Mouse (Mus musculus): ENCODE data around the gene Gm45717. TPM values are rescaled to one million over a fixed set of nuclear protein-coding genes. Genes with fewer than 3 reads are reported as not detected.

Gene Gm45717
- polyA plus RNA-seq, 1 experiment from 2014 or later: not detected

DNA sequence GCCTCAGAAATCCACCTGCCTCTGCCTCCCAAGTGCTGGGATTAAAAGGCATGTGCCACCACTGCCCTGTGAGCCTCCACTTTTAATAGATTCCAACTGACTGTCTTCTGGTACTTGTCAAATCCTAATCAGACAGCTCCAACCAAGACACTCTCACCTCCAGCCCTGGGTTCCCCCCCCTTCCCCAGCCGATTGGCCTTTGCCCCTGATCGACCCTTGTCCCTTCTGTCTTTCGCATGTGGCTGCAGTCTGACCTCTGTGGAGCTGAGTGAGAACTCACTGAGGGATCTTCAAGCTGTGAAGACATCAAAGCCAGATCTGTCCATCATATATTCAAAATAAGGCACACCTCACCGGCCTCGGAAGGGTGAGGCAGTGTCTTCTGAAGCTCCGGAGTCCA lies 28.6 kb downstream of the Gm45717 start:
- peaks cover 24% of the 10 kb centered on the region for H3K27me3 ChIP-seq (ENCODE audit: control insufficient read depth, insufficient read depth, low read length)
- no peak overlapping the region for H3K4me2 ChIP-seq (replicated peaks; ENCODE audit: low read depth, low read length)
- H3K27ac ChIP-seq (ENCODE audit: low read length): no peak overlapping the region
- H3K36me3 ChIP-seq (ENCODE audit: control insufficient read depth, insufficient read depth, low read length): no peaks in the 10 kb centered on the region
- H3K4me3 ChIP-seq (ENCODE audit: low read depth, low read length): no peak overlapping the region
- ATAC-seq (ENCODE audit: insufficient number of reproducible peaks, insufficient read depth, low FRiP score, low read depth): no peak
- H3K4me1 ChIP-seq (ENCODE audit: control insufficient read depth, insufficient read depth, low read length): peaks cover 9% of the 10 kb centered on the region; the same call in 1 of the 2 replicates
- H3K9ac ChIP-seq (replicated peaks; ENCODE audit: low read depth, low read length): no peak overlapping the region
- 79% methylated on average over 6 of the region's 6 CpGs for WGBS
- H3K9me3 ChIP-seq (ENCODE audit: control insufficient read depth, low read depth, low read length): no peaks in the 10 kb centered on the region

DNA sequence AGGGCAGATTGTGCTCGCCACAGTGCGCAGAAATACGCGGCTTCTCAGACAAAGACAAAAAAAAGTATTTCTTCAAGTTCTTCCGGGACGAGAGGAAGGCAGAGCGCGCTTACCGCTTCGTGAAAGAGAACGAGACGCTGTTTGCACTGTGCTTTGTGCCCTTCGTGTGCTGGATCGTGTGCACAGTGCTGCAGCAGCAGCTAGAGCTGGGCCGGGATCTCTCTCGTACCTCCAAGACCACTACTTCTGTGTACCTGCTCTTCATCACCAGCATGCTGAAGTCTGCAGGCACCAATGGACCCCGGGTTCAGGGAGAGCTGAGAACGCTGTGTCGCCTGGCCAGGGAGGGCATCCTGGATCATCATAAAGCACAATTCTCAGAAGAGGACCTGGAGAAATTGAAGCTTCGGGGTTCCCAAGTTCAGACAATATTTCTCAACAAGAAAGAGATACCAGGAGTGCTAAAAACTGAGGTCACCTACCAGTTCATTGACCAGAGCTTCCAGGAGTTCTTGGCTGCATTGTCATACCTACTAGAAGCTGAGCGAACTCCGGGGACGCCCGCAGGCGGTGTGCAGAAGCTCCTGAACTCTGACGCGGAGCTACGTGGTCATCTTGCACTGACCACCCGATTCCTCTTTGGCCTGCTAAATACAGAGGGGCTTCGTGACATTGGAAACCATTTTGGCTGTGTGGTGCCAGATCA lies 32.5 kb downstream of the Gm45717 start:
- 26% methylated on average over 30 of the region's 30 CpGs for WGBS
- Histone ChIP-seq H3K4me1 (ENCODE audit: control insufficient read depth, insufficient read depth, low read length) (peaks cover 10% of the 10 kb centered on the region; the same call in 1 of the 2 replicates), H3K36me3 (ENCODE audit: control insufficient read depth, insufficient read depth, low read length) (no peaks in the 10 kb centered on the region), H3K4me3 (ENCODE audit: low read depth, low read length) (peak overlapping the region; percentile 28), H3K27ac (ENCODE audit: low read length) (no peak overlapping the region), H3K9me3 (ENCODE audit: control insufficient read depth, low read depth, low read length) (no peaks in the 10 kb centered on the region), H3K27me3 (ENCODE audit: control insufficient read depth, insufficient read depth, low read length) (peaks cover 36% of the 10 kb centered on the region), H3K4me2 (replicated peaks; ENCODE audit: low read depth, low read length) (peak overlapping the region; percentile 56), H3K9ac (replicated peaks; ENCODE audit: low read depth, low read length) (no peak overlapping the region; the same call in 1 of the 2 replicates)
- no peak for ATAC-seq (ENCODE audit: insufficient number of reproducible peaks, insufficient read depth, low FRiP score, low read depth)

DNA sequence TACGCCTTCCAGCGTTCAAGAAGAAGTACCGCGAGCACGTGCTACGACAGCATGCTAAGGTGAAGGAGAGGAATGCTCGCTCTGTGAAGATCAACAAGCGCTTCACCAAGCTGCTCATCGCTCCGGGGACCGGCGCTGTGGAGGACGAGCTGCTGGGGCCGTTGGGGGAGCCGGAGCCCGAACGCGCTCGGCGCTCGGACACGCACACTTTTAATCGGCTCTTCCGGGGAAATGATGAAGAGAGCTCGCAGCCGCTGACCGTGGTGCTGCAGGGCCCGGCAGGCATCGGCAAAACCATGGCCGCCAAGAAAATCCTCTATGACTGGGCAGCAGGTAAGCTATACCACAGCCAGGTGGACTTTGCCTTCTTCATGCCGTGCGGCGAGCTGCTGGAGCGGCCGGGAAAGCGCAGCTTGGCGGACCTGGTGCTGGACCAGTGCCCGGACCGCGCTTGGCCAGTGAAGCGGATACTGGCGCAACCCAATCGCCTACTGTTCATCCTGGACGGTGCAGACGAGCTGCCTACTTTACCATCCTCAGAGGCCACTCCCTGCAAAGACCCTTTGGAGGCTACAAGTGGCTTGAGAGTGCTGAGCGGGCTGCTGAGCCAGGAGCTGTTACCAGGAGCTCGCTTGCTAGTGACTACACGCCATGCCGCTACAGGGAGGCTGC lies 33.2 kb downstream of the Gm45717 start:
- peak overlapping the region; percentile 56 for H3K4me2 ChIP-seq (replicated peaks; ENCODE audit: low read depth, low read length)
- H3K4me1 ChIP-seq (ENCODE audit: control insufficient read depth, insufficient read depth, low read length): peaks cover 10% of the 10 kb centered on the region; the same call in 1 of the 2 replicates
- H3K9me3 ChIP-seq (ENCODE audit: control insufficient read depth, low read depth, low read length): no peaks in the 10 kb centered on the region
- H3K4me3 ChIP-seq (ENCODE audit: low read depth, low read length): peak overlapping the region; percentile 28
- H3K27ac ChIP-seq (ENCODE audit: low read length): no peak overlapping the region
- peak; percentile 31; the same call in 1 of the 2 replicates for ATAC-seq (ENCODE audit: insufficient number of reproducible peaks, insufficient read depth, low FRiP score, low read depth)
- no peaks in the 10 kb centered on the region for H3K36me3 ChIP-seq (ENCODE audit: control insufficient read depth, insufficient read depth, low read length)
- no peak overlapping the region for H3K9ac ChIP-seq (replicated peaks; ENCODE audit: low read depth, low read length)
- under 1% methylated on average over 49 of the region's 49 CpGs for WGBS
- H3K27me3 ChIP-seq (ENCODE audit: control insufficient read depth, insufficient read depth, low read length): peaks cover 36% of the 10 kb centered on the region

DNA sequence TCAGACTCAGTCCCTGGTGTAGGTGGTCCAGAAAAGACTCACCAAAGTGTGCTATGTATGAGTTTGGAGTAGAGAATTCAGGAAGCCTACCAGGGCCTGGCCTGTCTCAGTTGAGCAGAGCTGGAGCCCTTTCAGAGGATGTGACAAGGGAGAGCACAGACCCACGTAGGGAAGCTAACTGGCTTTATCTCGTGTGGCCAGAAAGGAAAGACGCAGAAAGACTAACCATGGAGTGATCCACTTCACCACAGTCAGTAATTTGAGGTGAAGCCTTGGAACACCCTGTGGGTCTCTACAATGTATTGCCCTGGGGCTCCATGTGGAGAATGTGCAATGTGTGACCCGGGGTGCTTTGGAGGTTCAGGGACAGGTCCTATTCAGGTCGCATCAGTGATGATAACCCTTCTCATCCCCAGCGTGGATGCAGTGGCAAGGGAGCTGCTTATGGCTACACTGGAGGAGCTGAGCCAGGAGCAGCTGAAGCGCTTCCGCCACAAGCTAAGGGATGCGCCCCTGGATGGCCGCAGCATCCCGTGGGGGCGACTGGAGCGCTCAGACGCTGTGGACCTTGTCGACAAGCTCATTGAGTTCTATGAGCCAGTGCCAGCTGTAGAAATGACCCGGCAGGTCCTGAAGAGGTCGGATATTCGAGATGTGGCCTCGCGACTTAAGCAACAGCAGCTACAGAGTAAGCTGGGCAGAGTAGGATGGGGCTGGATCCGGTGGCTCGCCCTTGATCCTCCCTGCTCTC lies 34.3 kb downstream of the Gm45717 start:
- H3K4me1 ChIP-seq (ENCODE audit: control insufficient read depth, insufficient read depth, low read length): peaks cover 10% of the 10 kb centered on the region; the same call in 1 of the 2 replicates
- no peaks in the 10 kb centered on the region for H3K36me3 ChIP-seq (ENCODE audit: control insufficient read depth, insufficient read depth, low read length)
- H3K4me3 ChIP-seq (ENCODE audit: low read depth, low read length): no peak overlapping the region
- no peaks in the 10 kb centered on the region for H3K9me3 ChIP-seq (ENCODE audit: control insufficient read depth, low read depth, low read length)
- H3K27ac ChIP-seq (ENCODE audit: low read length): no peak overlapping the region
- H3K4me2 ChIP-seq (replicated peaks; ENCODE audit: low read depth, low read length): no peak overlapping the region
- H3K27me3 ChIP-seq (ENCODE audit: control insufficient read depth, insufficient read depth, low read length): peaks cover 36% of the 10 kb centered on the region
- no peak for ATAC-seq (ENCODE audit: insufficient number of reproducible peaks, insufficient read depth, low FRiP score, low read depth)
- 30% methylated on average over 22 of the region's 22 CpGs for WGBS
- H3K9ac ChIP-seq (replicated peaks; ENCODE audit: low read depth, low read length): no peak overlapping the region

DNA sequence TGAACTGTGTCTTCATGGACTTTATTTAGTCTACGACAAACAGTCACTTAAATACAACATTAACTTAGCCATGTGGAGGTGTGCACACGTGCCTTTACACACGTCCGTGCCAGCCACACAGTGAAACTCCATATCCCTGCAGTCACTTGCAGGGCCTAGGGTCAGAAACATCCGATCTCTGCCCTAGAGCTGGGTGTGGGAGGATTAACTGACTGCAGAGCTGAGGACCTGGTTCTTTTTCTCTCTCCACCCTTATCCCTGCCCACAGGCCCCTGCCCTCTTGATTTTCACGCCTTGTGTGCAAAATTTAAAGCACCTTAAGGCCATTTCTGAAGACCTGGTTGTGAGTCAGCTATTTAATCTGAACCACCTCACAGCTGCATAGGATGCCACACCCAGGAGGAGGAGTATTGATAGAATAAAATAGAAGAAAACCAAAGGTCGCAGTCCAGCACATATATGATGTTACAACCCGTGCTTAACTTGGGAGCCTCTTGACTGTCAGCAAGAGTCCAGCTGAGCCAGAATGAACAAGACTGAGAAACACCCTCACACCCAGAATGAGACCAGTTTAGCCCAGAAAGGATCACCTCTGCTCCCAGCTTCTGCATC lies 35.2 kb downstream of the Gm45717 start, which contains the start of gene Nlrp6:
TSS of gene Nlrp6 (plus strand) at position 485 of the 612 bp plus-strand sequence.
- no peak within 1 kb of the TSS for H3K4me2 ChIP-seq (replicated peaks; ENCODE audit: low read depth, low read length)
- no peak within 1 kb of the TSS for H3K9ac ChIP-seq (replicated peaks; ENCODE audit: low read depth, low read length)
- 67% methylated on average over 8 of the region's 8 CpGs for whole genome bisulfite sequencing
- peaks cover 10% of the 10 kb centered on the region; the same call in 1 of the 2 replicates for H3K4me1 ChIP-seq (ENCODE audit: control insufficient read depth, insufficient read depth, low read length)
- H3K27ac ChIP-seq (ENCODE audit: low read length): no peak within 1 kb of the TSS
- no peaks in the 10 kb centered on the region for H3K36me3 ChIP-seq (ENCODE audit: control insufficient read depth, insufficient read depth, low read length)
- no peaks in the 10 kb centered on the region for H3K9me3 ChIP-seq (ENCODE audit: control insufficient read depth, low read depth, low read length)
- no peak for ATAC-seq (ENCODE audit: insufficient number of reproducible peaks, insufficient read depth, low FRiP score, low read depth)
- H3K4me3 ChIP-seq (ENCODE audit: low read depth, low read length): no peak within 1 kb of the TSS
- H3K27me3 ChIP-seq (ENCODE audit: control insufficient read depth, insufficient read depth, low read length): peaks cover 36% of the 10 kb centered on the region

DNA sequence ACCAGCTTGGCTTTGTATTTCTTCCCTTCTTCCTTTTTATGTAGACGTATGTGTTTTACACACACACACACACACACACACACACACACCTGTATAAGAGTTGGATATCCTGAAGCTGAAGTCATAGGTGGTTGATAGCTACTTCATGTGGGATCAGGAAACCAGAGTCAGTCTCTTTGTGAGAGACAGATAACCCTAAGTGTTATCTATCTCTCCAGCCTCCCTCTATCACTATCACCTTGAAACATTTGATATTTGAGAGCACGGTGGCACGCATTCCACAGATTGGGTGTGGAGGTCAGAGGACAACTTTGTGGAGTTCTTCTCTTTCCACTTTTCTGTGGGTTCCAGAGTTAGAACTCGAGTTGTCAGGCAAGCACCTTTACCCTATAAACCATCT lies 35.8 kb downstream of the Gm45717 start:
- no peaks in the 10 kb centered on the region for H3K36me3 ChIP-seq (ENCODE audit: control insufficient read depth, insufficient read depth, low read length)
- H3K9ac ChIP-seq (replicated peaks; ENCODE audit: low read depth, low read length): no peak overlapping the region
- 57% methylated on average over 4 of the region's 4 CpGs for WGBS
- H3K4me3 ChIP-seq (ENCODE audit: low read depth, low read length): no peak overlapping the region
- H3K4me2 ChIP-seq (replicated peaks; ENCODE audit: low read depth, low read length): no peak overlapping the region
- H3K9me3 ChIP-seq (ENCODE audit: control insufficient read depth, low read depth, low read length): no peaks in the 10 kb centered on the region
- ATAC-seq (ENCODE audit: insufficient number of reproducible peaks, insufficient read depth, low FRiP score, low read depth): no peak
- H3K27ac ChIP-seq (ENCODE audit: low read length): no peak overlapping the region
- peaks cover 10% of the 10 kb centered on the region; the same call in 1 of the 2 replicates for H3K4me1 ChIP-seq (ENCODE audit: control insufficient read depth, insufficient read depth, low read length)
- H3K27me3 ChIP-seq (ENCODE audit: control insufficient read depth, insufficient read depth, low read length): peaks cover 36% of the 10 kb centered on the region

DNA sequence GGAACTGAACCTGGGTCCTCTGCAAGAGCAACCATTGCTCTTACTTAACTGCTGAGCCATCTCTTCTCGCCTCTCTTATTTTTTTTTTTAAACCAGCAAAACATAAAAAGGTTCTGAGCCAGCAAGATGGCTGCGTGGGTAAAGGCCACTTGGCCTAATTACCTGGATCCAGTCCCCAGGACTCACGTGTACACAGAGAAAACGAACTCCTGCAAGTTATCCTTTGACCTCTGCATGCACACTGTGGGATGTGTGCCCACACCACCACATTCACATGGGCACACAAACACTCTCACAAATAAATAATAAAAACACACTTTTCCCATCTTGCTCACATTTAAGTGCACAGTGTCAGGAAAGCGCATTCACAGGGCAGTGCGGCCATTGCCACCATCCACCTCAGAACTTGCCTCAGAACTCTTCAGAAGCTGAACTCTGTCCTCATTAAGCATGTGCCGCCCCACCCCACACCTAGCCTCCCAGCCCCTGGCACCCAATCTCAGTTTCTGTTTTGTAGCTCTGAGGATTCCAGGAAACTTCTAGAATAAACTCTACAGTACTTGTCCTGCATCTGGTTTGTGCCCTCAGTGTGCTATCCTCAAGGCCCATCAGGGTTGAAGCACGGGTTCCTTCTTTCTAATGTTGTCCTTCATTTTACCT lies 41.6 kb downstream of the Gm45717 start:
- Histone ChIP-seq H3K36me3 (ENCODE audit: control insufficient read depth, insufficient read depth, low read length) (no peaks in the 10 kb centered on the region), H3K4me2 (replicated peaks; ENCODE audit: low read depth, low read length) (no peak overlapping the region), H3K4me3 (ENCODE audit: low read depth, low read length) (no peak overlapping the region), H3K27ac (ENCODE audit: low read length) (peak overlapping the region; percentile 4; the same call in 1 of the 2 replicates), H3K4me1 (ENCODE audit: control insufficient read depth, insufficient read depth, low read length) (no peaks in the 10 kb centered on the region), H3K9ac (replicated peaks; ENCODE audit: low read depth, low read length) (no peak overlapping the region), H3K9me3 (ENCODE audit: control insufficient read depth, low read depth, low read length) (no peaks in the 10 kb centered on the region), H3K27me3 (ENCODE audit: control insufficient read depth, insufficient read depth, low read length) (no peaks in the 10 kb centered on the region)
- no peak for ATAC-seq (ENCODE audit: insufficient number of reproducible peaks, insufficient read depth, low FRiP score, low read depth)
- 81% methylated on average over 8 of the region's 8 CpGs for WGBS
